Mouse (Mus musculus) left cerebral cortex, adult 6 months (tissue): ENCODE measurements around the gene Vmn2r46. TPM values are rescaled to one million over a fixed set of nuclear protein-coding genes. Genes with fewer than 3 reads are reported as not detected.

ENCODE experiments used
- long read RNA-seq, 2 experiments: library from polyadenylated mRNA; unstranded; transcript quantifications; one replicate each; pipeline ENCODE4 v2.0.0; 2019 to 2020
- polyA plus RNA-seq: library from polyadenylated mRNA; unstranded; fragments of <200 nt; fragmentation: Nextera tagmentation; gene quantifications from 2 replicates; pipeline ENCODE4 v1.2.3, GENCODE M21; 2021

The Vmn2r46 gene
- polyA plus RNA-seq: not detected in 2 replicates
- long read RNA-seq, experiment 1: 0 reads
- long read RNA-seq, experiment 2: 0 reads

GRCm38 (mm10) chr7:9770471-9770870 is at the start of gene Vmn2r46:
Gene Vmn2r46 (minus strand): TSS chr7:9770571.

Other genes with a start within 250 kb of the Vmn2r46 start
- gene Vmn2r47, start 70.8 kb upstream of the Vmn2r46 start, polyA plus RNA-seq: not detected in 2 replicates
- not detected in 2 replicates for gene Vmn2r48, start 183.0 kb upstream of the Vmn2r46 start, polyA plus RNA-seq
- not detected in 2 replicates for gene Vmn2r49, start 221.7 kb upstream of the Vmn2r46 start, polyA plus RNA-seq